Mouse (Mus musculus): Measurements from ENCODE around the gene Rpl18.

Gene Rpl18

DNA sequence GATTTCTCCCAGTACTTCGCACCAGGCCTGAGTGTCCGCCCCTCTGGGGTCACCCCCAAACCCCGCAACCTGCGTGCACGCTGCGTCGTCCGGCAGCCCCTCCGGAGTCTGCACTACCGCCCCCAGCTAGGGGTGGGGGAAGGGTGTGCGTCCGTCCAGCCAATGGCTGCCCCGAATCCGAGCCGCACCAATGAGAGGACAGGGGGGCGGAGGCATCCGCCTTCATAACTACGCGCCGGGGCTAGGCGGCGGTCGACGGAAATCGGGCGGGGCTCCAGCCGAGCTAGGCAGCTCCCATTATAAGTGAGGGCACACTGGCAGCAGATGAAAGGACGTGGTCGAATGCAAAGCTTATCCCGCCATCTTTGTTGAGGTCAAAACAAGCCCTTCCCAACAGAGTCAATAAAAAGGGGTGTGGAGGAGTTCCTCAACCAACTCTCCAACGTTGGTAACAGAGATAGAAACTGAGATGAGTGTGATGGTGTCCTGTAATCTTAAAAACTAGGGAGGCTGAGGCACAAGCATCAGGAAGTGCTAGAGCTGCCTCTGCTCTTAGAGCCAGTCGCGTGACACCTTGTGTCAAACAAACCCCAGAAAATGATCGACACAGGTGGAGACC is at the start of gene Rpl18:
Rpl18 (plus strand) TSS at position 368 of the 619 bp plus-strand sequence.
- DNase-seq (ENCODE audit: low spot score in 2 of 2): peak; percentile 95 to 96

GRCm38 (mm10) chr7:45666161-45666560 is 49.1 kb upstream of the Rpl18 start, which contains the start of gene Fut2:
Fut2 (minus strand) TSS chr7:45666394.
- DNase-seq (ENCODE audit: low spot score in 2 of 2): no peak

DNA sequence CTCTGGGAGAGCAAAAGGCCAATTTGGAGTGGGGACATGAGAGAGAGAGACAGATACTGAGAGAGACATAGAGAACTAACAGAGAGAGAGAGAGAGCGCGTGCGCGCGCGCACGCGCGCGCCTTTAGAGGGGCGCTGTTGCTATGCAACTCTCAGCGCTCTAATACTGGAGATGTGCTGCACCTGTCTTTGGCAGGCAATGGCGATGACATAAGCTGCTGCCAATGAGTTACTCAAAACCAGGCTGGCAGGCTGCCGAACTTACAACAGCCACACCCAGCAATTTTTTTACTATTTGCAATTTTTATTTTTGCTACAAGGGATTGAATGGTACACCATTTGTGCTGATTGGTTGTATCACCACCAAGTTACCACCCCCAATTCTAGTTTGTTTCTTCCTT is 47.5 kb upstream of the Rpl18 start:
- no peak for DNase-seq (ENCODE audit: low spot score in 2 of 2)

DNA sequence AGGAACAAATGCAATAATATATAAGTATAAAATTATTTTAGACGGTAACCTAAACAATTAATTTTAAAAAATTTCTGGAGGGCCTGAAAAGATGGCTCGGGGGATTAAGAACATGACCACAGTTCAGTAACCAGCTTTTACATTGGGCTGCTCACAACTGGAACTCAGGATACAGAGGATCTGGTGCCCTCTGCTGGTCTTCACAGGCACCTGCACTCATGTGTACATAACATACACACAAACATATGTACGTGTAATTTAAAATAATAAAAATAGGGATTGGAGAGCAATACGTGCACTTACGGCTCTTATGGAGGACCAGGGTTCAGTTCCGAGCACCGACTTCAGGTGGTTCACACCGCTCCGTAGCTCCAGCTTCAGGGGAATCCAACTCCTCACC is 46.3 kb upstream of the Rpl18 start:
- no peak for DNase-seq (ENCODE audit: low spot score in 2 of 2)

GRCm38 (mm10) chr7:45677627-45678295 is 37.5 kb upstream of the Rpl18 start:
- no peak for DNase-seq (ENCODE audit: low spot score in 2 of 2)

- no peak for DNase-seq (ENCODE audit: low spot score in 2 of 2)
These were observed 36.7 kb upstream of the Rpl18 start for GRCm38 (mm10) chr7:45678513-45678912.

- DNase-seq (ENCODE audit: low spot score in 2 of 2): no peak
These were observed 35.2 kb upstream of the Rpl18 start for GRCm38 (mm10) chr7:45679966-45680621.

- DNase-seq (ENCODE audit: low spot score in 2 of 2): no peak
These were observed 34.1 kb upstream of the Rpl18 start for GRCm38 (mm10) chr7:45681046-45681736.

DNA sequence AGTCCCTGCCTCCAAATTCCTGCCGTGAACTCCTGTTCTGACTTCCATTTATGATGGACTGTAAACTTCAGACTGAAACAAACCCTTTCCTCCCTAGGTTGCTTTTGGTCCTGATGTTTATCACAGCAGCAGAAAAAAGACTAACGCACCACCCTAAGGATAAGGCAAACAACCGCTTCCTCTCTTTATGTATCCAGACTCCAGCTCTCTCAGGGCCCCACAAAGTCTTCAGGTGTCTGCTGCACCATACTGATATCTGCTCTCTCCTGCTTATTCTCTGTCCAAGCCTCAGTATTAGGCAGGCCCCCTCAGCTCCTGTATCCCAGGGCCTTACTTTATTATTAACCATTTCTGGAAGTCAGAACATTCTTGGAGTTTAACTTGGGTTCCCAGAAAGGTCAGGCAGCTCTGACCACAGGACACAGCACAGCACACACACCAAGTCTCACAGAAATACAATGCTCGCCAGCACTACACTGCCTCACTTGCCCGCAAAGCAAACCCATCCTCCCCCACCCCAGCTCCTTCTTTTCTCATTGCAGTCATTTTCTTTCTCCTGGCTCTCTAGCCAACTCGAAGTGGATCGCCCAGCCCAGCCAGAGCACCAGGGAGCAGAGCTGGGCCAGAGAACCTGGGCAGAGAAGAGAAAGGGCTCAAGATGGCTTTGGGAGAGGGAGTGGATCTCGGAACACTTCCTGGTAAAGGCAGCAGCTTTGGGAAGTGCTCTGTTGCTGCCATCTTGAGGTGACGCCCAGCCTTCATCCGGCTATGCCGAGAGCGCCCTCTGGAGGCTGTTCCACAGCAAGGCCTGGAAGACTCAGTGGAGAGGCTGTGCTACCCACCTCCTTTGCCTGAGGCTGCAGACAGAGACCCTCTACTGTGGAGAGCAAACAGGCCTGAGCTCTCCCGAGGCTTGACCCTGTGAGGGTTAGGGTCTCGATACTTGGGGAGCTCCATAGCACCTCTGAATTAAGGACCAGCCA is 32.8 kb upstream of the Rpl18 start:
- DNase-seq (ENCODE audit: low spot score in 2 of 2): peak; percentile 81 to 94

GRCm38 (mm10) chr7:45683396-45684050 is 31.7 kb upstream of the Rpl18 start, which contains the start of gene Ntn5:
Ntn5 (plus strand) TSS chr7:45684022.
- no peak for DNase-seq (ENCODE audit: low spot score in 2 of 2)

GRCm38 (mm10) chr7:45685811-45686210 is 29.4 kb upstream of the Rpl18 start:
- DNase-seq (ENCODE audit: low spot score in 2 of 2): no peak

- no peak for DNase-seq (ENCODE audit: low spot score in 2 of 2)
These were observed 28.4 kb upstream of the Rpl18 start for GRCm38 (mm10) chr7:45686841-45687240.

GRCm38 (mm10) chr7:45689099-45689498 is 26.2 kb upstream of the Rpl18 start:
- DNase-seq (ENCODE audit: low spot score in 2 of 2): no peak

- DNase-seq (ENCODE audit: low spot score in 2 of 2): no peak
These were observed 25.5 kb upstream of the Rpl18 start for GRCm38 (mm10) chr7:45689800-45690199.

GRCm38 (mm10) chr7:45692364-45692763 is 22.9 kb upstream of the Rpl18 start:
- no peak for DNase-seq (ENCODE audit: low spot score in 2 of 2)

DNA sequence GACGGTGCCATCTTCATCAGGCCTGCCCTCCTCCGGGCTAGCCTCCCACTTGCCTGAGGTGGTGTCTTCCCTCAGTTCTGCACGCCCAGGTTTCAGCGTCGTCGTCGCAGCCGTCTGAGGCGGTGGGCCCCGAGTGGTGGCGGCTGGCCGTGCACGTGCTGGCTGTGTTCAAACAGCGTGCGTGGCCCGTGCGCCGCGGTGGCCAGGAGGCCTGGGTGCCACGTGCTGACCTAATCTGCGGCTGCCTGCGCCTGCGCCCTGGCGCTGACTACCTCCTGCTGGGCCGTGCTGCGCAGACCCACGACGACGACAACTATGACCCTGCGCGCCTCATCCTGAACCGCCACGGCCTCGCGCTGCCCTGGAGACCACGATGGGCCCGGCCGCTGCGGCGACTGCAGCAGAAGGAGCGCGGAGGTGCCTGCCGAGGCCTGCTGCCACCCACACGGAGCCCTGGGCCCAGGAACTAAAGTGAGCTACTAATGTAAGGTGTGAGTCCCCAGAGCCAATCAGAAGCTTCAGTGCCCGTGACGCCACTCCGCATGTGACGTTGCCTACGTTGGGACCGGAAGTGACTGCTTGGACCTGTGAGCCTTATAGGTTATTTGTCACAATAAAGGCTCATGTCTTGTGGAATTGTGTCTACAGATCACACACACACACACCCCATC is 21.2 kb upstream of the Rpl18 start, which contains the start of gene Sec1:
Sec1 (minus strand) TSS at position 482 of the 671 bp plus-strand sequence.
- no peak for DNase-seq (ENCODE audit: low spot score in 2 of 2)

DNA sequence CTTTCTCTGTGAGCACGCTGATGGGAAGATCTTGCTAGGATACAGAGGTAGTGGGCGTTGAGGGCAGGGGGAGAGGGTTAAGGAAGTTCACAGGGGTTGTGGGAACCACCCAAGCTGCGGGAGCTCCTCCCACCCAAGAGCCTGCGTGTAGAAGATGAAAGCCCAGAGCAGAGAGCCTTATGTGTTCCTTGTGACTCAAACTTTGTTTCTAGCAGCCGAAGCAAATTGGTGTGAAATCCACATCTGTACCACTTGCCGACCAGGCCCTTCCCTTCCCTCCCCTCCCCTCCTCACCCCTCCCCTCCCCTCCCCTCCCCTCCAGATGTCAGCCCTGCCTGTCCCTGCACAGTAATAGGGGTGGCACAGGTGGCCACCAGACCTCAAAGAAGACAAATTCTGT is 20.2 kb upstream of the Rpl18 start:
- no peak for DNase-seq (ENCODE audit: low spot score in 2 of 2)

GRCm38 (mm10) chr7:45697894-45698293 is 17.4 kb upstream of the Rpl18 start:
- DNase-seq (ENCODE audit: low spot score in 2 of 2): no peak

DNA sequence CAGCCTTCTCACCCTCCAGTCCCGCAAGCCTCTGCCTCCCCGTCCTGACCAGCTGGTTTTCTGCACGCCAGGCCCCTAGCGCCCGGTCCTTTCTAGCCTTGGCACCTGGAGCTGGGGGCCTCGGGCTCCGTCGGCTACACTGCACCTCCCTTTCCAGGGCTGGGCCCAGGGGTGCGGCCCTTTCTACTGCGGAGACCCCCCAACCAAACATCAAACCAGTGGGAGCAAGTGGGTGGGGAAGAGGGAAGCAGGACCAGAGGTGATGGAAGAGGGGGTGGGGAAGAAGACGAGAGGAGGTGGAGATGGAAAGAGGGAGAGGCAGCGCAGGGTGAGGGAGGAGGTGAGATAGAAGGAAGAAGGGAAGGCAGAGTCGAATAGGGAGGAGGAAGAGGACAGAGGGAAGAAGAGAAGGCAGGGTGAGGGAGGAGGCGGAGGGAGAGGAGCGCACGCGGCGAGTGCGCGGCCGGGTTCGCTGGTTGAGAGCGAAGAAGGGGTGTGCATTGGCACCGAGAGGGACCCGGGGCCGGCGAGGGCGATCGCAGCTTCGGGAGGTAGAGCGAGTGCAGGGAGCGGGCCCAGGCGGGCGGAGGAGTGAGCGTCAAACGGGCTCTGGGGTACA is 15.6 kb upstream of the Rpl18 start, which contains the start of gene Car11:
Car11 (plus strand) TSS at position 321 of the 619 bp plus-strand sequence.
- DNase-seq (ENCODE audit: low spot score in 2 of 2): no peak
